Mouse (Mus musculus) lung, embryonic 15.5 days (tissue): ENCODE data around the gene Cxcr5. TPM values are rescaled to one million over a fixed set of nuclear protein-coding genes. Genes with fewer than 3 reads are reported as not detected.
A peak's percentile ranks its signal among the peaks of the same experiment; 100 is the strongest.
"Not testable (repeated sequence)": the region's sequence is repeated elsewhere in the genome, so short reads cannot be mapped to it uniquely, and the experiment has no call there.

Experiments used
- ATAC-seq: fragments of 200-750 bp; cut with Nextera tagmentation; 2 replicates; pipeline ENCODE4 v1.8.0; 2017; ENCODE audit warnings: moderate number of reproducible peaks, borderline replicate concordance; ENCODE audit not compliant: low FRiP score, low TSS enrichment; ENCODE audit errors: extremely low read depth
- H3K27ac ChIP-seq: fragments of 300-500 bp; sonication (generic); 2 replicates; pipeline ENCODE4 v1.5.1; 2015; ENCODE audit warnings: moderate library complexity, mild to moderate bottlenecking, inconsistent platforms
- H3K27me3 ChIP-seq: fragments of 300-500 bp; sonication (generic); 2 replicates; pipeline ENCODE4 v1.6.1; 2015; ENCODE audit warnings: inconsistent platforms
- H3K36me3 ChIP-seq: fragments of 300-500 bp; sonication (generic); 2 replicates; pipeline ENCODE4 v1.6.1; 2015; ENCODE audit warnings: inconsistent platforms
- H3K4me1 ChIP-seq: fragments of 300-500 bp; sonication (generic); 2 replicates; pipeline ENCODE4 v1.6.1; 2015; ENCODE audit warnings: inconsistent platforms
- H3K4me2 ChIP-seq: fragments of 300-500 bp; sonication (generic); 2 replicates; pipeline ENCODE4 v1.6.1; 2015; ENCODE audit warnings: inconsistent platforms, mild to moderate bottlenecking, moderate library complexity
- H3K4me3 ChIP-seq: fragments of 300-500 bp; sonication (generic); 2 replicates; pipeline ENCODE4 v1.5.1; 2015; ENCODE audit warnings: mild to moderate bottlenecking, inconsistent platforms
- H3K9ac ChIP-seq: fragments of 300-500 bp; sonication (generic); 2 replicates; pipeline ENCODE4 v1.6.1; 2015; ENCODE audit warnings: inconsistent platforms
- H3K9me3 ChIP-seq: fragments of 300-500 bp; sonication (generic); 2 replicates; pipeline ENCODE4 v1.6.1; 2016; ENCODE audit warnings: inconsistent platforms
- WGBS: fragments of 180-500 bp; shearing (Covaris S2); methylation state at CpG from one replicate; pipeline ENCODE4 v1.1.7; 2015; 5-methylcytosine and 5-hydroxymethylcytosine counted together
- polyA plus RNA-seq: library from polyadenylated mRNA; unstranded; fragments of >200 nt; fragmentation: Nextera tagmentation; extraction: Ambion mirVana; gene quantifications from 2 replicates; pipeline ENCODE4 v1.2.1, GENCODE M21; 2015

The Cxcr5 gene
- polyA plus RNA-seq, 1 experiment from 2014 or later: not detected

- Histone ChIP-seq H3K4me2 (no peak overlapping the region), H3K36me3 (no peaks in the 10 kb centered on the region), H3K4me1 (no peaks in the 10 kb centered on the region), H3K9me3 (no peaks in the 10 kb centered on the region), H3K9ac (no peak overlapping the region), H3K27ac (no peak overlapping the region), H3K27me3 (no peaks in the 10 kb centered on the region), H3K4me3 (no peak overlapping the region)
- ATAC-seq: no peak
- WGBS: 63% methylated on average over 8 of the region's 8 CpGs
These were observed 25.1 kb upstream of the Cxcr5 start for GRCm38 (mm10) chr9:44586640-44587261.

- 81% methylated on average over 16 of the region's 16 CpGs for WGBS
- Histone ChIP-seq H3K4me3 (no peak overlapping the region), H3K9ac (no peak overlapping the region), H3K4me1 (0 out of 2 replicates have a peak, but pooled peaks cover 4% of the 10 kb centered on the region), H3K9me3 (no peaks in the 10 kb centered on the region), H3K36me3 (no peaks in the 10 kb centered on the region), H3K27ac (no peak overlapping the region), H3K4me2 (no peak overlapping the region), H3K27me3 (no peaks in the 10 kb centered on the region)
- no peak for ATAC-seq
These were observed 20.7 kb upstream of the Cxcr5 start for GRCm38 (mm10) chr9:44582390-44582789.

GRCm38 (mm10) chr9:44581423-44581822 lies 19.7 kb upstream of the Cxcr5 start:
- ATAC-seq: no peak
- WGBS: 38% methylated on average over 3 of the region's 3 CpGs
- H3K9ac ChIP-seq: no peak overlapping the region

GRCm38 (mm10) chr9:44580085-44580484 lies 18.4 kb upstream of the Cxcr5 start:
- Histone ChIP-seq H3K27me3 (no peaks in the 10 kb centered on the region), H3K4me2 (no peak overlapping the region), H3K4me1 (0 out of 2 replicates have a peak, but pooled peaks cover 4% of the 10 kb centered on the region), H3K36me3 (no peaks in the 10 kb centered on the region), H3K27ac (no peak overlapping the region), H3K9me3 (no peaks in the 10 kb centered on the region), H3K4me3 (no peak overlapping the region), H3K9ac (no peak overlapping the region)
- WGBS: 81% methylated on average over 5 of the region's 5 CpGs
- no peak for ATAC-seq

More at GRCm38 (mm10) chr9:44581423-44581822, 19.7 kb upstream of the Cxcr5 start:
- no peaks in the 10 kb centered on the region for H3K9me3 ChIP-seq
- 0 out of 2 replicates have a peak, but pooled peaks cover 4% of the 10 kb centered on the region for H3K4me1 ChIP-seq
- H3K4me3 ChIP-seq: no peak overlapping the region
- H3K36me3 ChIP-seq: no peaks in the 10 kb centered on the region
- H3K27ac ChIP-seq: no peak overlapping the region
- no peaks in the 10 kb centered on the region for H3K27me3 ChIP-seq
- no peak overlapping the region for H3K4me2 ChIP-seq

- Histone ChIP-seq H3K9ac (no peak overlapping the region), H3K36me3 (no peaks in the 10 kb centered on the region), H3K4me1 (0 out of 2 replicates have a peak, but pooled peaks cover 4% of the 10 kb centered on the region), H3K4me3 (no peak overlapping the region), H3K27me3 (no peaks in the 10 kb centered on the region), H3K9me3 (no peaks in the 10 kb centered on the region), H3K27ac (no peak overlapping the region), H3K4me2 (peak overlapping the region; percentile 41)
- WGBS: 29% methylated on average over 6 of the region's 6 CpGs
- peak; percentile 82; the same call in 1 of the 2 replicates for ATAC-seq
These were observed 17.7 kb upstream of the Cxcr5 start for GRCm38 (mm10) chr9:44579392-44579791.

GRCm38 (mm10) chr9:44576046-44576445 lies 14.4 kb upstream of the Cxcr5 start:
- not testable (repeated sequence) for H3K4me3 ChIP-seq, H3K27ac ChIP-seq, H3K4me2 ChIP-seq, H3K9me3 ChIP-seq, ATAC-seq, H3K9ac ChIP-seq, H3K27me3 ChIP-seq, H3K4me1 ChIP-seq, H3K36me3 ChIP-seq
- WGBS: 90% methylated on average over 7 of the region's 7 CpGs

- no peak for ATAC-seq
- Histone ChIP-seq H3K4me2 (no peak overlapping the region), H3K27ac (no peak overlapping the region), H3K36me3 (no peaks in the 10 kb centered on the region), H3K4me1 (0 out of 2 replicates have a peak, but pooled peaks cover 4% of the 10 kb centered on the region), H3K4me3 (no peak overlapping the region), H3K9me3 (no peaks in the 10 kb centered on the region), H3K9ac (no peak overlapping the region), H3K27me3 (no peaks in the 10 kb centered on the region)
- 83% methylated on average over 2 of the region's 2 CpGs for WGBS
These were observed 13.4 kb upstream of the Cxcr5 start for GRCm38 (mm10) chr9:44575095-44575494.

GRCm38 (mm10) chr9:44573306-44573705 lies 11.6 kb upstream of the Cxcr5 start:
- Histone ChIP-seq H3K27ac (no peak overlapping the region), H3K27me3 (no peaks in the 10 kb centered on the region), H3K36me3 (no peaks in the 10 kb centered on the region), H3K4me3 (no peak overlapping the region), H3K9me3 (no peaks in the 10 kb centered on the region), H3K4me2 (no peak overlapping the region), H3K9ac (no peak overlapping the region), H3K4me1 (no peaks in the 10 kb centered on the region)
- no peak for ATAC-seq
- WGBS: 62% methylated on average over 4 of the region's 4 CpGs

- H3K27ac ChIP-seq: no peak overlapping the region
- 75% methylated on average over 12 of the region's 12 CpGs for WGBS
- no peaks in the 10 kb centered on the region for H3K27me3 ChIP-seq
- no peak overlapping the region for H3K4me2 ChIP-seq
- no peak overlapping the region for H3K4me3 ChIP-seq
- no peak for ATAC-seq
- no peaks in the 10 kb centered on the region for H3K36me3 ChIP-seq
- H3K4me1 ChIP-seq: no peaks in the 10 kb centered on the region
- H3K9me3 ChIP-seq: no peaks in the 10 kb centered on the region
- H3K9ac ChIP-seq: no peak overlapping the region
These were observed 9.3 kb upstream of the Cxcr5 start for GRCm38 (mm10) chr9:44570939-44571382.

- Histone ChIP-seq H3K9me3 (no peaks in the 10 kb centered on the region), H3K9ac (no peak overlapping the region), H3K27ac (0 out of 2 replicates have a peak overlapping the region, but pooled peaks have one; percentile 5), H3K4me2 (no peak overlapping the region), H3K27me3 (no peaks in the 10 kb centered on the region), H3K4me1 (no peaks in the 10 kb centered on the region), H3K4me3 (no peak overlapping the region), H3K36me3 (no peaks in the 10 kb centered on the region)
- no peak for ATAC-seq
- WGBS: 41% methylated on average over 7 of the region's 7 CpGs
These were observed 6.4 kb upstream of the Cxcr5 start for GRCm38 (mm10) chr9:44568083-44568455.

- Histone ChIP-seq H3K9ac (no peak overlapping the region), H3K9me3 (no peaks in the 10 kb centered on the region), H3K4me3 (no peak overlapping the region), H3K27ac (0 out of 2 replicates have a peak overlapping the region, but pooled peaks have one; percentile 5), H3K4me2 (no peak overlapping the region), H3K36me3 (no peaks in the 10 kb centered on the region), H3K4me1 (no peaks in the 10 kb centered on the region), H3K27me3 (no peaks in the 10 kb centered on the region)
- 63% methylated on average over 9 of the region's 9 CpGs for WGBS
- ATAC-seq: no peak
These were observed 5.8 kb upstream of the Cxcr5 start for GRCm38 (mm10) chr9:44567338-44568082.

GRCm38 (mm10) chr9:44565367-44565766 lies 3.7 kb upstream of the Cxcr5 start:
- no peaks in the 10 kb centered on the region for H3K9me3 ChIP-seq
- ATAC-seq: no peak
- WGBS: 78% methylated on average over 6 of the region's 6 CpGs
- H3K27me3 ChIP-seq: no peaks in the 10 kb centered on the region
- H3K4me1 ChIP-seq: no peaks in the 10 kb centered on the region
- H3K9ac ChIP-seq: no peak overlapping the region
- H3K27ac ChIP-seq: no peak overlapping the region
- no peaks in the 10 kb centered on the region for H3K36me3 ChIP-seq
- no peak overlapping the region for H3K4me2 ChIP-seq
- no peak overlapping the region for H3K4me3 ChIP-seq
